Mouse (Mus musculus) layer of hippocampus, postnatal 10 days (tissue): ENCODE measurements around the gene Serpina3c. TPM values are rescaled to one million over a fixed set of nuclear protein-coding genes. Genes with fewer than 3 reads are reported as not detected.
"Not testable (repeated sequence)": the region's sequence is repeated elsewhere in the genome, so short reads cannot be mapped to it uniquely, and the experiment has no call there.

Source experiments
- DNase-seq, 2 experiments: peaks; one replicate each; pipeline ENCODE4 v3.0.0; 2021; ENCODE audit warnings: low spot score in 2 of 2
- total RNA-seq, 2 experiments: library from RNA; stranded (reverse); gene quantifications; 2 replicates each; pipeline ENCODE4 v1.2.3; 2021

Gene Serpina3c
- total RNA-seq, 2 experiments from 2014 or later, result 0.20 to 0.25 TPM

DNA sequence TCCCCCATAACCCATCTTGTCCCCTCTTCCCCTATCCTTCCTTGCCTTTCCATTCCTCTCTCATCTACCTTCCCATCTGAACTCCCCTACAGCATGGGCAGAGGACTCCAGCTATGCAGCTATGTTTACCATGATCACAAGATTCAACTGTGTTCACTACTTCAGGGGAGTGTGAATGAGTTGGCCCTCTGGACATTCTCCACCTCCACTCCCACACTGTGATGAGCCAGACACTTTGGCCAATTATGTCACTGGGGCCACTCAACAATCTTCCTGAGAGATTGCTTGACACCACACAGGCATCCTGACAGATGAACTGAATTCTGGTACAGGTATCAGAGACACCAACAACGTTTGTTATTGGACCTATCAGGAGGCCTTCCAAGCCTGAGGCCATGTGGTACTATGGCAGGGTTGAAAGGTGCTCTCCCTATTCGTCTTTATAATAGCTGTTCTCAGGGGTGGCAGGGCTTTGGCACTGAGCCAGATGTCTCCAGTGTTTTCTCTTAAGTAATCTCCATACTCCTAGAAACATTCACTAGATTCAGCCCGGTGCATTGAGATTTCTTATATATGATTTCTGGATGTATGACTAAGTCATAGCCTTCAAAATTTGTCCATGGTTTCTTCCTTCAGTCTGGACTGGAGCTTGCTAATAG lies 38.6 kb downstream of the Serpina3c start:
- DNase-seq, result no peak

DNA sequence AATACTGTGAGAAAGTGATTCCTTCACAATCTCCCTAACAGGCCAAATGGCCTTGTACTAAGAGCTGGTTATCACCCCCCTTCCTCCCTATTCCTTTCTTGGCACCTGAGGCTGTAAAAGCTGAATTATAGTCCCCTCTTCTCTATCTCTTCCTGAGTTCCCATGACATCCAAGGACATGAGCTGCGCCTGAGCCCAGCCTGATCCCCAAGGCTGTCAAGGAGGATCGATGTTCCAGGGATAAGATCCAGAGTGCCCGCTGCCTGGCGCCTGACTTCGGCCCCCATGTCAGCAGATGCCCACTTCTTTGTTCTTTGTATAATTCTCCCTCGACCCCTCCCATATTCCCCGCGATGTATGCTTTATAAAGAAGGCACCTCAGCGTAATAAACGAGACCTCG lies 41.3 kb downstream of the Serpina3c start, which contains the start of gene Serpina3a:
TSS of gene Serpina3a (plus strand) at position 392 of the 400 bp plus-strand sequence.
- DNase-seq, result not testable (repeated sequence)

DNA sequence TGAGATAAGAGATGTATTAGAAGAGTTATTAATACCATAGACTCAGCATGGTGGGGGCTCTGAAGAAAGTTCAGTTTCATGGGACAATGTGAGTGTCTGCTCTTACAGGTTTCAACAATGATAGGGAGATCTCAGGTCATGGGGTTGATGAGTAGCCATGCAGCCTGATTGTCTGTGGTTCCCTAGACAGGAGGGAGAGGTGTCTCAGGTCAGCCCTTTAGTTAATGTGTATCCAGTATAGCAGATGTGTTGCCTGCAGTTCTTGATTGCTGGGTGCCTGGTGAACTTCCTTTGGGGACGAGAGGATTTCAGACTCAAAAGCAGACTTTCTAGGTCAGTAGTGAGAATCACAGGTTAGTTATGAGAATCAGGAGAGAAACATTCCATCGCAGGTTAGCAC lies 45.2 kb downstream of the Serpina3c start:
- no peak for DNase-seq

DNA sequence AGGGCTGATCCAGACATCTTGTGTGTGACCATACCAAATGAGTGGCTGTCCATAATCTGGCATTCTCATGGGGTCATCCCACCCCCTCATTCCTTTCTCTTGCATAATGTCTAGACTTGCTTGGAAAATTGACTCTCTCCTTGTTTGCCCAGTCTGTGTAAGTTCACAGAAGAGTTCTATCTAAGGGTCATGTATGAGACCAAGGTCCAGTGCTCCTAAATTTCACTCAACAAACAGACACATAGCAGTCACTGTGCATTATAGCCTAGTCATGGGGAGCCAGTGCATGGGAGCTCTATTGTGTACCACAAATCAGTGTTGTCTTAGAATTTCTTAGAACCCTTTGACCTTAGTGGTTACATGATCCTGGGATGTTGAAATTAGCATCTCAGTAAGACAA lies 46.8 kb downstream of the Serpina3c start:
- DNase-seq, result no peak

DNA sequence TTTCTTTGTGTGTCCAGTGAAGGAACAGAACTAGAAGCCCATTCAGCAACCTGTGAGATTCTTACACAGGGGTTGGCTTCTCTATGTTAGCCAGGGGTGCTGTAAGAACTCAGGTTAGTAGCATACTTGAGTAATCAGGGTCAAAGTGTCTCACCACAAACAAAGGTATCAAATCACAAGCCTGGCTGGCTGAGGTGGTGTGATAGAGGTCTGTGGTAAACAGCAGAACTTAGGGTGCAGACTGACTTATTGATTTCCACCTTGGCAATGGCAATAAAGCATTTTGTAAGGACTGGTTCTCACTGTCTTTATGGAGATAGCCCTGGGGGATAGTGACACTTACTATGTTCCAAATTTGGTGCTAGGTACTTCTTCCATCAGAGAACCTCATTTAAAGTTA lies 47.8 kb downstream of the Serpina3c start:
- DNase-seq, result no peak

DNA sequence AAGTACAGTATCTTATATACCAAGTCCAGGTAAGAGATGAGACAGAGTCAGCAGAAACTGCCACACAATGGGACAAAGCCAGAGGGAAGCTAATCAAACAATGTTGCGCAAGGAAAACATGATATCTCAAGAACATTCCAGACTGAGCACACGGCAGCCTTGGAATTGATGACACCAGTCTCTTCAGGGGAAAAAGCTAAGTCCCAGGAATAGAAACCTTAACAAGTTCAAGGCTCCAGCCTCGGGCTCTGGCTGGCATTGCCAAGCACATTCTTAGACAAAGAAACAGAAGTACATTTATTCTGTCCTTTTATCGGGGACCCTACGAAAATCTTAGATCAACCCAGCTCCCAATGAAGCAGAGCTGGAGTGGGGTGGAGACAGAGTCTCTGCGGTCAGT lies 52.9 kb downstream of the Serpina3c start, which contains the start of gene Serpina5:
TSS of gene Serpina5 (plus strand) at position 346 of the 400 bp plus-strand sequence.
- no peak for DNase-seq

Other genes starting within 250 kb of the Serpina3c start
- gene Serpina1c, start 249.0 kb downstream of the Serpina3c start, total RNA-seq, result not detected
- not detected for gene Serpina1e, start 194.9 kb downstream of the Serpina3c start, total RNA-seq
- not detected for gene Serpina11, start 163.9 kb downstream of the Serpina3c start, total RNA-seq
- gene Serpina9, start 140.1 kb downstream of the Serpina3c start, total RNA-seq, result under 1 TPM in 1 of 2 experiments, not detected in 1; 0.21 TPM
- not detected for gene Serpina12, start 109.4 kb downstream of the Serpina3c start, total RNA-seq
- not detected for gene Serpina5, start 52.8 kb downstream of the Serpina3c start, total RNA-seq
- gene Serpina3a, start 41.1 kb downstream of the Serpina3c start, total RNA-seq, result not detected
- not detected for gene Serpina3b, start 25.9 kb downstream of the Serpina3c start, total RNA-seq
- not detected for gene Serpina3f, start 60.7 kb upstream of the Serpina3c start, total RNA-seq
- 1 to 10 TPM in 1 of 2 experiments, under 1 TPM in 1; 0.78 to 1.2 TPM for gene Serpina3g, start 82.4 kb upstream of the Serpina3c start, total RNA-seq
- not detected for gene Serpina3i, start 109.3 kb upstream of the Serpina3c start, total RNA-seq
- gene Serpina3j, start 160.7 kb upstream of the Serpina3c start, total RNA-seq, result not detected
- not detected for gene Serpina3k, start 184.6 kb upstream of the Serpina3c start, total RNA-seq
- gene Serpina3m, start 184.6 kb upstream of the Serpina3c start, total RNA-seq, result not detected